Mouse (Mus musculus) midbrain, embryonic 15.5 days (tissue): ENCODE measurements at regions not wholly inside any gene's neighbourhood (a gene's known extent, or its start where the extent isn't known, plus 50 kb on each side); places are given as distances from the start of the nearest gene placed in this dataset.

Experiments used
- ATAC-seq: fragments of 200-750 bp; cut with Nextera tagmentation; replicated peaks from 2 replicates; pipeline ENCODE4 v1.8.0; 2017; ENCODE audit warnings: moderate TSS enrichment
- H3K27ac ChIP-seq: fragments of 300-500 bp; sonication (generic); 2 replicates; pipeline ENCODE4 v1.5.1; 2015; ENCODE audit warnings: mild to moderate bottlenecking, inconsistent platforms
- H3K27me3 ChIP-seq: fragments of 300-500 bp; sonication (generic); replicated peaks from 2 replicates; pipeline ENCODE4 v1.6.1; 2015; ENCODE audit warnings: inconsistent platforms
- H3K36me3 ChIP-seq: fragments of 300-500 bp; sonication (generic); replicated peaks from 2 replicates; pipeline ENCODE4 v1.6.1; 2015; ENCODE audit warnings: inconsistent platforms
- H3K4me1 ChIP-seq: fragments of 300-500 bp; sonication (generic); 2 replicates; pipeline ENCODE4 v1.6.1; 2015; ENCODE audit warnings: inconsistent platforms
- H3K4me2 ChIP-seq: fragments of 300-500 bp; sonication (generic); 2 replicates; pipeline ENCODE4 v1.6.1; 2015; ENCODE audit warnings: inconsistent platforms, mild to moderate bottlenecking, moderate library complexity
- H3K4me3 ChIP-seq: fragments of 300-500 bp; sonication (generic); 2 replicates; pipeline ENCODE4 v1.5.1; 2015; ENCODE audit warnings: mild to moderate bottlenecking, inconsistent platforms
- H3K9ac ChIP-seq: fragments of 300-500 bp; sonication (generic); 2 replicates; pipeline ENCODE4 v1.6.1; 2015; ENCODE audit warnings: mild to moderate bottlenecking, inconsistent platforms
- H3K9me3 ChIP-seq: fragments of 300-500 bp; sonication (generic); 2 replicates; pipeline ENCODE4 v1.6.1; 2016; ENCODE audit warnings: inconsistent platforms
- WGBS: fragments of 180-500 bp; shearing (Covaris S2); methylation state at CpG from one replicate; pipeline ENCODE4 v1.1.7; 2015; ENCODE audit warnings: mixed read lengths; 5-methylcytosine and 5-hydroxymethylcytosine counted together

DNA sequence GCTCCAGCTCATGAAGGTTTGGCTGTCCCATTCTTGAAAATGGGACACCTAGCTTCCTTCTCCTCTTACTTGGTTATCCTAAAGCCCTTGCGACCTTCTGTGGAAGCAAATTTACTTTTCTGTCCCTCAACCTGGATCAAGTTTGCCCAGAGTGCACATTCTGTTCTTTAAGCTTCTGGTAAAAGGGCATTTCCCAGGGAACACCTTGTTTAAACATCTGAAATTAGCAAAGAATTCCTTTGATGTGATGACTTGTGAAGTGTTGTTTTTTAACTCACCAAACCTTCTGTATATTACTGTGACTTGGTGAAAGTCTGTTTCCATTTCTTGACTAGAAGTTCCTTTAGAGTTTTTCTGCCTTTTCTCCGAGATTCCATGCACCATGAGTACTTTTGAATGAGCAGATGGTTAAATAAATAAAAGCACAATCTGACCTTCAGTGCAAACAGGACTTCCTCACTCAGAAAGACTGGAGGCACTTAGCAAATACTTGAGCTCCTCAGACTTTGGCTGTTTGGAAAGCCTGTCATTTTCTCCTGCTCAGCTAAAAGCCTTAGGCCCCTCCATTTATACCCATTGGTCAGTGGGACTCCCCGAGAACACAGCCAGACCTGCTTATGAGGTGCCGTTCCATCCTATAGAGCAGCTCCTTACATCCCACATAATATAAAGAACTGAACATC is 69.3 kb upstream of the Rprm start:
- Histone ChIP-seq H3K4me1 (0 out of 2 replicates have a peak, but pooled peaks cover 4% of the 10 kb centered on the region), H3K4me3 (no peak overlapping the region), H3K27ac (no peak overlapping the region), H3K27me3 (no peaks in the 10 kb centered on the region), H3K4me2 (no peak overlapping the region), H3K36me3 (no peaks in the 10 kb centered on the region), H3K9ac (no peak overlapping the region), H3K9me3 (no peaks in the 10 kb centered on the region)
- WGBS: 83% methylated on average over 4 of the region's 4 CpGs
- ATAC-seq: no peak

DNA sequence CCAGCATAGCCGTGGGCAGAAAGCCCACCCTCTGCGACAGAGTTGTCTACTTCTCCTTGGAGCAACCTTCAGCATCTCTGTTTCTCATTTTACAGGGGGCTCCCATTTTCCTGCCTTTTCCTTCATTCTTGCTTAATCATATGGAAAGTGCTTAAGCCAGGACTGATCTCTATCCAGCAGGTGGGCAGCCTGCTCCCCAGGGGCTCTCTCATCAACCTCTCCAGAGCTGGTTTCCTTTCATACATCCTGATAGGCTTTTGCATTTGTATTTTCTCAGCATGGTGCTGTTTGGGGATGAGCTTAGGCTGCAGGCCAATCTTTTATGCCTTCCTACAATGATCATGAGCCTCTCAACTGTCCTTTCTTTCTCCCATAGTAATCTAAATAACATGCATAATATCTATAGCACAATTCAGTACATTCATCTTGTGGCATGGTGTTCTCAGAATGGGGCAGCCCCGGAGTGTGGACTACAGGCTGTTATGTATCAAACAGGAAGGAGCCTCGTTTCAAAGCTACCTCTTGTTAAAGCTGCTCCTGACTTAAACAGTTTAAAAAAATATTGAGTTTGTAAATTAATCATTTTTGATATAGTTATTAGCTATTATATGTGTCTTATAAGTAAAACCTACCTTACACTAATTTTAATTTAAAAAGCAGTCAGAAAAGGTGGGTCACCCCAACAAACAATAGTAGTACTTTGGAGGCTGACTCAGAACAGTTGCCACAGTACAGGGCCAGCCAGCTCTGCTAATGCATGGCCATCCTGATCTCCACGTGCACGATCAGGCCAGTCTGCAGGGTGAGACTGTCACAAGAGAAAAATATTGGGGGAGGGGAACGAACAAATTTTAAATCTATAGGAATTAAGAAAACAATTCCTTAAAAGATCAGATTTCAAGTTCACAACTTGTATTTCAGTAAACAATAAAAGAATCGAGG is 73.6 kb upstream of the Rprm start:
- H3K27me3 ChIP-seq: no peaks in the 10 kb centered on the region
- 0 out of 2 replicates have a peak, but pooled peaks cover 4% of the 10 kb centered on the region for H3K4me1 ChIP-seq
- no peak overlapping the region for H3K27ac ChIP-seq
- no peak overlapping the region for H3K4me3 ChIP-seq
- no peaks in the 10 kb centered on the region for H3K36me3 ChIP-seq
- H3K4me2 ChIP-seq: no peak overlapping the region
- ATAC-seq: peak; percentile 48; the same call in 1 of the 2 replicates
- WGBS: 40% methylated on average over 8 of the region's 8 CpGs
- H3K9me3 ChIP-seq: no peaks in the 10 kb centered on the region
- H3K9ac ChIP-seq: no peak overlapping the region

DNA sequence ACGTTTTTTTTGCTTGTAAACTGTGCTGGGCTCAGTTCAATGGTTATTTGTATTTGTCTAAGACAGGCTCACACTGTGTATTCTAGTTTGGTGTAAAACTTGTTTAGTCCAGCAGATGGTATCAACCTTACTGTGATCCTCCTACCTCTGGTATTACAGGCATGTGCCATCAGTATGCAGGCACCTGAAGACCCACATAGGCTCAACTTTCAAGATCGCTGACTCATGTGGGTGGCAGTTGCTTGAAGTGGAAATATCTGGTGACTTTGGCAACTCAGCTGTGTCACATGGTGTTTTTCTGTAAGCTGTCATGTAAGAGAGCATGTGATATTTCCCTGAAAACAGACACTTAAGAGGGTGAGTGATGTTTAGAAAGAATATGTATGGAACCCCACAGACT is 92.2 kb upstream of the Rprm start:
- Histone ChIP-seq H3K36me3 (no peaks in the 10 kb centered on the region), H3K27me3 (no peaks in the 10 kb centered on the region), H3K9ac (no peak overlapping the region), H3K27ac (no peak overlapping the region), H3K4me1 (no peaks in the 10 kb centered on the region), H3K4me3 (no peak overlapping the region), H3K9me3 (no peaks in the 10 kb centered on the region), H3K4me2 (no peak overlapping the region)
- 93% methylated on average over 2 of the region's 2 CpGs for WGBS
- ATAC-seq: no peak

DNA sequence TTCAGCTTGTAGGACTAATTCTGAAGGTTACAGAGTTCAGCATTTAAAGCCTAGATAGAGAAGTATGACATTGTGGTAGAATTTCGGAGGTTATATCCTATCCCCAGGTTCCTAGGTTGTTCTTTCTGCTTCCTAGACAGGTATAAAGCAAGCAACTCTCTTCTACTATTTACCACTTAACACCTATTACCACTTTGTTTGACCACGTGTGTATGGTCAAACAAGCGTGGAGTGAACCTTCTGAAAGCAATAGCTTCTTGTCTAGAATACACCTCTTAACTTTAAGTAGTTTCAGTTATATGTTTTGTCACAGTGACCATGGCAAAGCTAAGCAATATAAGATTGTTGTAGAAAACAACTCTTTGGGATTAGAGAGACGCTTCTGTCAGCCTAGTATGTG is 105.5 kb upstream of the Rprm start:
- WGBS: 87% methylated on average over 4 of the region's 4 CpGs
- Histone ChIP-seq H3K27ac (no peak overlapping the region), H3K36me3 (no peaks in the 10 kb centered on the region), H3K9me3 (no peaks in the 10 kb centered on the region), H3K27me3 (no peaks in the 10 kb centered on the region), H3K4me2 (no peak overlapping the region), H3K4me1 (no peaks in the 10 kb centered on the region), H3K4me3 (no peak overlapping the region), H3K9ac (no peak overlapping the region)
- ATAC-seq: no peak

DNA sequence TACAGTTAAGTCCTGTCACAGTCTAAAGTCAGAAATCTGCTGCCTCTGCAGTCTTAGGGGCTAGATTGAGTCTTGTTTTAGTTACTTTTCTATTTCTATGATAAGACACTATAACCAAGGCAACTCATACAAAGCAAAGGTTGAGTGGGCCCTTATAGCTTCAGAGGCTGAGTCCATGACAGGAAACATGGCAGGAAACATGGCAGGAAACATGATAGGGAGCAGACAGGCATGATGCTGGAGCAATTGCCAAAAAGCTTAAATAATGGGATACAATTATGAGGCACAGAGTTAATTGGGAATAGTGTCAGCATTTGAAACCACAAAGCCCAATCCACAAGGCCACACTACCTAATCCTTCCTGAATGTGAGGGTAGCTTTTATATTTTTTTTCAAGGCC is 113.0 kb upstream of the Rprm start:
- Histone ChIP-seq H3K27ac (no peak overlapping the region), H3K4me1 (no peaks in the 10 kb centered on the region), H3K9me3 (no peaks in the 10 kb centered on the region), H3K4me2 (no peak overlapping the region), H3K36me3 (no peaks in the 10 kb centered on the region), H3K9ac (no peak overlapping the region), H3K27me3 (no peaks in the 10 kb centered on the region), H3K4me3 (no peak overlapping the region)
- no peak for ATAC-seq

DNA sequence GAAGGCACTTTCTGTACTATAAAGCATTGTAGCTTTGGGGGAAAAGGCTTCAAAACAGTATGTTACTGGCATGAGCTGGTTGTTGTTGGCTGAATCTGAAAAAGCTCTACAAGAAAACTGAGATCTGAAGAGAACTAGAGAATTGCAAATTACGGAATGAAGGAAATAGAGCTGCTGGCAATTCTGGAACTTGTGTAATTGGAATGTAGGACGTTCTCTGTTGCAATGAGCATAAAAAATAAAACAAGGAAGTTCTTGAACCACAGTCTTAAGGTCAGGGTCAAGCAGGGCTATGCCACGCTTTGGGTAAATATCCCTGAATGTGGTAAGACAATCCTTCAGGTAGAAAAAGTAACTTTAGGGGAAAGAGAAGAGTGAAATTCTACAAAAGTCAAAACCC is 130.2 kb upstream of the Rprm start:
- H3K4me1 ChIP-seq: no peaks in the 10 kb centered on the region
- H3K4me2 ChIP-seq: no peak overlapping the region
- H3K27ac ChIP-seq: no peak overlapping the region
- no peaks in the 10 kb centered on the region for H3K27me3 ChIP-seq
- H3K9me3 ChIP-seq: no peaks in the 10 kb centered on the region
- H3K4me3 ChIP-seq: no peak overlapping the region
- H3K9ac ChIP-seq: no peak overlapping the region
- ATAC-seq: no peak
- WGBS: 78% methylated on average over 3 of the region's 3 CpGs
- no peaks in the 10 kb centered on the region for H3K36me3 ChIP-seq

DNA sequence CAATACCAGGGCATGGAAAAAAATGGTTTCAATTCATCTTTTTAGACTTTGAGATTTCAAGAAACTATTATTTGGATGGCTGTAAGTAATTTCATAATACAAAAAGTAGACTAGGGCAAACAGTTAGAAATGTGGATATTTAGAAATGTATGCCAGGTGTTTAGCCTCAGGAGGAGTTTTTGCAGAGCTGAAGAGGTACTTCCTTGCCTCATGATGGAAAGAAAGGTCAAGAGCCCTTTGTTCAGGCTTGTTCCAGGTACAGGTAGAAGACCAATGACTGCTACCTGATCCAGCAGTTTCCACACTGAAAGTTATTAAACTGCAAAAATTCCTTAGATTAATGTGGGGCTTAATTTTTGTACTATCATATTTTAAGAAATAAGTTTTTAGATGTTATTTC is 143.3 kb upstream of the Rprm start:
- no peak overlapping the region for H3K4me3 ChIP-seq
- no peaks in the 10 kb centered on the region for H3K27me3 ChIP-seq
- no peak overlapping the region for H3K4me2 ChIP-seq
- ATAC-seq: no peak
- no peak overlapping the region for H3K9ac ChIP-seq
- no peaks in the 10 kb centered on the region for H3K36me3 ChIP-seq
- H3K9me3 ChIP-seq: no peaks in the 10 kb centered on the region
- no peaks in the 10 kb centered on the region for H3K4me1 ChIP-seq
- H3K27ac ChIP-seq: no peak overlapping the region

DNA sequence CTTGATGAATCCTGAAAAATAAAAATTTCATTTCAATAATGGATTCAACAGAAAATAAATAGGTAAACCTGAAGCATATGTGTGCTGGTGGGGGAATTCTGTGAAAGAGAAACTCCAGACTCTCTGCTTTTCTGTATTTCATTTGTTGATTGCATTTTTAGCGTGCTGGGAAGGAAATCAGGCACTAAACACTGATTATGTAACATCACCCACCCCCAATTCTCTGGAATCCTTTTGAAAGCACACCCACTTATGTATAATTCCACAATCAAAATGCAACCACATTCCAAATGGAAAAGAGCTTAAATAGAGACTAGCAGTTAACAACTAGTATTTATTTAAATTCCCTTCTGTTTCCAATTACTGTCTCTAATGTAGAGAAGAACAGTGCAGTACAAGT is 143.7 kb upstream of the Rprm start:
- Histone ChIP-seq H3K27me3 (no peaks in the 10 kb centered on the region), H3K4me2 (no peak overlapping the region), H3K9ac (no peak overlapping the region), H3K4me1 (no peaks in the 10 kb centered on the region), H3K9me3 (no peaks in the 10 kb centered on the region), H3K36me3 (no peaks in the 10 kb centered on the region), H3K27ac (no peak overlapping the region), H3K4me3 (no peak overlapping the region)
- WGBS: 61% methylated on average over 1 of the region's 1 CpGs
- no peak for ATAC-seq

DNA sequence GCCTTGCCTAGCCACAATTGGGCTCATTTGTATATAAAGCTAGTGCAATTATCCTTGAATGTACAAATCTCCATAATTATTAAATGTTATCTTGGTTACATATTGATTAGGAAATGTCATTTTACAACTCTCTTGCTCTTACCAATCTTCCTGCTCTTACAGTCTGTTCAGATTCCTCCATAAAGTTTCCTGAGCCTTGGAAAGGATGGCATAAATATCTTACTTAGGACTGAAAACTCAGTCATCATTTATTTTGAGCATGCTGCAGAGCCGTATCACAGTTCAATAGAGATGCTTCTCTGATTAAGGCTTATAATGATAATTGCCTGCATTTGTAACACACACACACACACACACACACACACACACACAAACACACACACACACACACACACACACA is 151.4 kb upstream of the Rprm start:
- no peaks in the 10 kb centered on the region for H3K27me3 ChIP-seq
- no peak overlapping the region for H3K4me3 ChIP-seq
- ATAC-seq: no peak
- H3K9ac ChIP-seq: no peak overlapping the region
- H3K4me1 ChIP-seq: no peaks in the 10 kb centered on the region
- WGBS: 85% methylated on average over 1 of the region's 1 CpGs
- H3K36me3 ChIP-seq: no peaks in the 10 kb centered on the region
- no peak overlapping the region for H3K4me2 ChIP-seq
- no peak overlapping the region for H3K27ac ChIP-seq
- no peaks in the 10 kb centered on the region for H3K9me3 ChIP-seq

DNA sequence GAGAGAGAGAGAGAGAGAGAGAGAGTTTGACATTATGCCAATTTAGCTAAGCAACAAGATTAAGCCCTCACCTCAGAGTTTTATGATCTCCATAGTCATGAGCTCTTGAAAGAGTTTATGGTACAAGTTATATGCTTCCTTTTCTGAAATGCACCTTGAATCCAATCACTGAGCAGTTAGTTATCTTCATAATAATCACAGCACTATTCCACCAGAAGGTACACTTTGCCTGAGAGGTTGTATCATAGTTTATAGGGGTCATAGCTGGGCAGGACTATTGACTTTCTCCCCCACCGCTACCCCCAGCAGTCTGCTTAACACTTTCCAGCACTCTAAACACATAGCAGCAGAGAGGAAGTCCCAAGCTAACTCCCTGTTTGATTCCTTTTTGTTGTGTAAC is 151.8 kb upstream of the Rprm start:
- H3K4me3 ChIP-seq: no peak overlapping the region
- H3K27ac ChIP-seq: no peak overlapping the region
- no peaks in the 10 kb centered on the region for H3K9me3 ChIP-seq
- no peaks in the 10 kb centered on the region for H3K27me3 ChIP-seq
- no peaks in the 10 kb centered on the region for H3K36me3 ChIP-seq
- no peak overlapping the region for H3K4me2 ChIP-seq
- no peak for ATAC-seq
- WGBS: 82% methylated on average over 1 of the region's 1 CpGs
- no peak overlapping the region for H3K9ac ChIP-seq
- H3K4me1 ChIP-seq: no peaks in the 10 kb centered on the region

DNA sequence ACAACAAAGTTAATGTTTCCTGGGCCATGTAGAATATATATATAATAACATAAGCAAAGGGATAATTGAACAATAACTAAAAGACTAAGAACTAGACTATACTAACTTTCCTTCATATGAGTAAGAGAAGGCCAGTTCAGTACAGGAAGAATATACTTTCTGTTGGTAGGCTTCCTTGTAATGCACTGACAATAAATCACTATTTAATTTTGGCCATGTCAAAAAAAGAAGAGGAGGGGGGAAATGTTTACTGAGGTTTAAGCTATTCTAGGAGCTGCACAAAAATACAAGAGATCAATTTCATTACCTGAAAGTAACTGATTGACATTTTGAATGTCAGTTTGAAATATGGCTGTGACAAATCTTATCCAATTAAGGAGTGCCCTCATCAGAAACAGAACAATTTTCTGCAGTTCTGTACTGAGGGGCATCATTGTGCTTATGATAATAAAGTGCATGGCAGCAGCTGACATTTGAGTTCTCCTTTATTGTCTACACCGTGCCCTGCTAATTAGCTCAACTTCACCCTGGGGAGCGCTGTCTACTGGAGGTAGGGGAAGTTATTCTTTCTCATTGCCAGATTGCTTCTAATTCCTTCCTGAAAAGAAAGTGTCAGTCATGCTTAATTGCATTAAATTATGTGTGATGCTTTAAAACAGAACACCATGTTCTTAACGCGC is 171.2 kb upstream of the Galnt13 start:
- ATAC-seq: peak; percentile 98
- no peak overlapping the region for H3K9ac ChIP-seq
- H3K4me2 ChIP-seq: no peak overlapping the region
- H3K9me3 ChIP-seq: no peaks in the 10 kb centered on the region; the same call in 1 of the 2 replicates
- H3K27me3 ChIP-seq: no peaks in the 10 kb centered on the region
- no peak overlapping the region for H3K4me3 ChIP-seq
- 24% methylated on average over 4 of the region's 4 CpGs for WGBS
- no peaks in the 10 kb centered on the region for H3K36me3 ChIP-seq
- no peaks in the 10 kb centered on the region for H3K4me1 ChIP-seq
- H3K27ac ChIP-seq: no peak overlapping the region

DNA sequence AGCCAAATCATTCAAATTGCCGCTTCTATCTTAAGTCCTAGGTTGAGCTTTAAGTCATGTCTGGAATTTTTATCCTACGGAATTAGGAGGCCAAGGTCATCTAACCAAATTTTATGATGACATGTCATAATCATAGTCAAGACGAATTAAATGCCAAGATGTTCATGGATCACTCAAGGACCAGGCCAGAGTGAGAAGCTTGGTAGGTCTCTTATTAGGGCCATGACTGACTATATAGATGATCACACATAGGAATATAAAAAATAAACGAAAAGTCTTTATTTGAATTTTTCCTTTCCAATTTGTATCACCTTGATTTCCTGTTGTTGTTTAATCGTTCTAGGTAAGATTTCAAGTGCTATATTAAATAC is 170.7 kb upstream of the Galnt13 start:
- 52% methylated on average over 5 of the region's 5 CpGs for WGBS
- Histone ChIP-seq H3K36me3 (no peaks in the 10 kb centered on the region), H3K27me3 (no peaks in the 10 kb centered on the region), H3K4me2 (no peak overlapping the region), H3K27ac (no peak overlapping the region), H3K9ac (no peak overlapping the region), H3K4me1 (no peaks in the 10 kb centered on the region), H3K9me3 (no peaks in the 10 kb centered on the region; the same call in 1 of the 2 replicates), H3K4me3 (no peak overlapping the region)
- peak; percentile 56; the same call in 1 of the 2 replicates for ATAC-seq
